Mouse (Mus musculus) stomach, embryonic 14.5 days (tissue): ENCODE measurements at regions not wholly inside any gene's neighbourhood (a gene's known extent, or its start where the extent isn't known, plus 50 kb on each side); places are given as distances from the start of the nearest gene placed in this dataset.

Experiments used
- ATAC-seq: fragments of 200-750 bp; cut with Nextera tagmentation; 2 replicates; pipeline ENCODE4 v1.8.0; 2017; ENCODE audit warnings: low read depth, moderate TSS enrichment; ENCODE audit not compliant: insufficient number of reproducible peaks, insufficient read depth, low FRiP score
- H3K27ac ChIP-seq: fragments of 300-500 bp; sonication (generic); 2 replicates; pipeline ENCODE4 v1.5.1; 2014; ENCODE audit warnings: mild to moderate bottlenecking, low read length, moderate library complexity, mixed read lengths
- H3K27me3 ChIP-seq: fragments of 300-500 bp; sonication (generic); 2 replicates; pipeline ENCODE4 v1.6.1; 2014; ENCODE audit warnings: low read length, control low read depth, mixed read lengths; ENCODE audit not compliant: control insufficient read depth, insufficient read depth
- H3K36me3 ChIP-seq: fragments of 300-500 bp; sonication (generic); 2 replicates; pipeline ENCODE4 v1.6.1; 2014; ENCODE audit warnings: mild to moderate bottlenecking, control low read depth, low read length, moderate library complexity, mixed read lengths; ENCODE audit not compliant: control insufficient read depth, insufficient read depth
- H3K4me1 ChIP-seq: fragments of 300-500 bp; sonication (generic); 2 replicates; pipeline ENCODE4 v1.6.1; 2014; ENCODE audit warnings: low read length, control low read depth, mixed read lengths; ENCODE audit not compliant: control insufficient read depth, insufficient read depth
- H3K4me2 ChIP-seq: fragments of 300-500 bp; sonication (generic); replicated peaks from 2 replicates; pipeline ENCODE4 v1.6.1; 2014; ENCODE audit warnings: low read depth, low read length, control low read depth
- H3K4me3 ChIP-seq: fragments of 300-500 bp; sonication (generic); 2 replicates; pipeline ENCODE4 v1.5.1; 2014; ENCODE audit warnings: low read depth, low read length, control low read depth
- H3K9ac ChIP-seq: fragments of 300-500 bp; sonication (generic); replicated peaks from 2 replicates; pipeline ENCODE4 v1.6.1; 2014; ENCODE audit warnings: low read depth, mild to moderate bottlenecking, control low read depth, low read length, moderate library complexity, mixed read lengths
- H3K9me3 ChIP-seq: fragments of 300-500 bp; sonication (generic); 2 replicates; pipeline ENCODE4 v1.6.1; 2016; ENCODE audit warnings: low read depth, low read length, control low read depth; ENCODE audit not compliant: control insufficient read depth
- WGBS: fragments of 180-500 bp; shearing (Covaris S2); extraction: QIAGEN DNeasy Blood & Tissue Kit; methylation state at CpG from one replicate; pipeline ENCODE4 v1.1.7; 2014; 5-methylcytosine and 5-hydroxymethylcytosine counted together

DNA sequence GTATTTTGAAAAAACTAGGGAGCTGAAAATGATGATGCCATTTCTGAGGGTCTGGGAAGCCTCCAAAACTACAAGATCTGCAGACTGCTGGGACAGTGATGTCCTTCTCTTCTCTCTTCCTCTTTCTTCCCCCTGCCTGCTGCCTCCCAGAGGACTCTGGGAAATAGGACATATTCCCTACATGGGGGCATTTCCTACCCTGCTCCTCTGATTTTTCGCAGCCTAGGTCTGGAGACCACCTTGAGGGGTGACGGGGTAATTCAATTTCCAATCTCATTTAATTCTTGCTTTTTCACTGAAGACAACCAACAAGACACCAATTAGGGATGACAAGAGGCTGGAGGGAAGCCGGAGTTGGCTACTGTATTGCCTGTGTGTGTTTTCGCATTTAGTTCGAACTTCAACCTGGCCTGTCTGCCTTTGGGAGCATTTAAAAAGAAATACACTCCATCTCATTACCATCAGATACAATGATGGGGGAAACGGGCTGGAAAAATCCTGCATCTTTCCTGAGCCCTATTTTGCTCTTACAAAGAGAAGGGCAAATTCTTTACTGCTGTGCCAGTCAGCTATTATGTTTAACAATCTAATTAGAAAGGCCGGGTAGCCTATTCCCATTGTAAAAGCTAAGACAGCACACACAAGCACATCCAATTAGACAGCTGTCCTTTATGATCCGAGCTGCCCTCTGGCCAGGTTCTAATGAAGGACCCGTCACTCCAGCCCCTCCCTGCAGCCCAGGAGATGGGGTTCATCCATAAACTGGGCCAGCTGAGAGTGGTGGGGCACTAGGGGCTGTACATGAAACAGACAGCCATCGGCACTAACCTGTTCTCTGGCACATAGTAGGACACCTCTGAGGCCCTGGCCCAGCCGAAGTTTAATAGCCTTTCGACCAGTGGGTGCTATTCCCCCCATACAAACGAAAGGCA is 505.0 kb downstream of the 1700129C05Rik start:
- no peak overlapping the region for H3K4me3 ChIP-seq
- H3K4me1 ChIP-seq = no peaks in the 10 kb centered on the region
- no peaks in the 10 kb centered on the region for H3K27me3 ChIP-seq
- H3K36me3 ChIP-seq = no peaks in the 10 kb centered on the region
- no peak for ATAC-seq
- H3K4me2 ChIP-seq = no peak overlapping the region
- no peak overlapping the region for H3K27ac ChIP-seq
- WGBS = 79% methylated on average over 13 of the region's 13 CpGs
- H3K9me3 ChIP-seq = no peaks in the 10 kb centered on the region
- H3K9ac ChIP-seq = no peak overlapping the region

DNA sequence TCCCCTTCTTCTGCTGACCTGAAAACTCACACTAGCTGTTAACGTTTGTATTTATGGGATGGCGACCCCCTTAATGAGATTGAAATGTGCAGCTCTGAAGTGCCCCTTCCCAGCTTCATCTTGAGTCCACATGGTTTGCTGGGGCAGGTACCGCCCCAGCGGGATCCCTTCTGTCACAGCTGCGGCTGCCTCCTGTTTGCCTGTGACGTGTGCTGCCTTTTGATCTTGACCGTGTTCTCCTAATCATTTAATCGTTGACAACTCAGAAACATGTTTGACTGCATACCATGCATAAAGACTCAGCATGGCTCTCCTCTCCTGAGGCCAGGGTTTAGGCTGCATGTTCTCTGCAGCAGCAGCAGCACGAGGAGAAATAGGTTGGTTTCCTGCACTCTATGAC is 511.5 kb downstream of the 1700129C05Rik start:
- H3K9me3 ChIP-seq = no peaks in the 10 kb centered on the region
- H3K4me1 ChIP-seq = no peaks in the 10 kb centered on the region
- H3K4me3 ChIP-seq = no peak overlapping the region
- no peak overlapping the region for H3K9ac ChIP-seq
- H3K4me2 ChIP-seq = no peak overlapping the region
- H3K27me3 ChIP-seq = no peaks in the 10 kb centered on the region
- no peaks in the 10 kb centered on the region for H3K36me3 ChIP-seq
- no peak overlapping the region for H3K27ac ChIP-seq
- 37% methylated on average over 9 of the region's 9 CpGs for WGBS
- peak; percentile 74 for ATAC-seq

DNA sequence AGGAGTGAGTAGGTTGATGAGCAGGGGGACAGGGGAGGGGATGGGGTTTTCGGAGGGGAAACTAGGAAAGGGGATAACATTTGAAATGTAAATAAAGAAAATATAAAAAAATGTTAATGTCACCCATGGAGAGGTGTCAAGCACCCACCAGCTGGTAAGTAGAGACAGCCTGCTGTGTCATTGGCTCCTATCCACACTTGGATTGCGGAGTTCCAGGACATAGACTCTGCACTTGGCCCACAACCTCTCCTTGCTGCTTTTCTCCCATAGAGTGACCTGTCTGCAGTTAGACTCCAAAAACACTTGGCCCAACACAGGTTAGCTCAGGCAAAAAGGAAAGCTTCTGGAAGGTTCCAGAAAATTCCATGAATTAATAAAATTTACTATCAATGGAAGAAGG is 514.4 kb downstream of the 1700129C05Rik start:
- WGBS = 96% methylated on average over 2 of the region's 2 CpGs
- H3K9me3 ChIP-seq = no peaks in the 10 kb centered on the region

DNA sequence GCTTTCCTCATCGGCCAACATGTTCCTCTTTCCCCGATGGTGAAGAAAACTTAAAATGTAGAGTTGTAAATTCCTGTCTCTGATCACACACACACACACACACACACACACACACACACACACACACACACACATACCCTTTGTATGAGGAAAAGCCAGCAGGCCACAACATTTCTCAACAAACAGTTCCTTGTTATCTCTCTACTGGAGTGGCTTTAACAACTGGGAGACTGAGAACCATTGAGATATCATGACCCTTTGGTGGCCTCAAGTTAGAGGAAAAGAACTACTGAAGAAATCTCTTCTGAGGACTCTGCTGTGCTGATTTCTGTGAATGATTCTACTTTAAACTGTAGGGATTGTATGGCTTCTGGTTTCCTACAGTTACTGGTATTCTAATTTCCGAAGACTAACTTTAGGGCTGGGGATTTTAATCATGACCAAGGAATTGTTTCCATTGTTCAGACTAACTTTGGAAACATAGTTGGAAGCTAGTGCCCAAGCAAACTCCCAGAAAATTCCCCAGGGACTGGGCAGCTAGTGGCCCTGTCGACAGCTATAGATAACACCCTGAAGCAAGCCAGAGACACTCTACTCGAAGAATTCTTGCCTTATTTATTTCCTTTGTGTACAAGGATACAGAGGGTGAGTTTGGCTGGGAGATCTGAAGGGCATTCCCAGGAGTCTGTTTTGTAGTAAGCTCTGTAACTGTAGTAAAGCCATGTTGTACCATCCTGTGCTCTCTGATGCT is 516.0 kb downstream of the 1700129C05Rik start:
- WGBS = 56% methylated on average over 5 of the region's 5 CpGs
- ATAC-seq = no peak
- no peaks in the 10 kb centered on the region for H3K36me3 ChIP-seq
- no peak overlapping the region for H3K4me2 ChIP-seq
- H3K4me3 ChIP-seq = no peak overlapping the region
- no peaks in the 10 kb centered on the region for H3K27me3 ChIP-seq
- H3K9me3 ChIP-seq = no peaks in the 10 kb centered on the region
- no peaks in the 10 kb centered on the region for H3K4me1 ChIP-seq
- H3K9ac ChIP-seq = no peak overlapping the region
- no peak overlapping the region for H3K27ac ChIP-seq

More for the DNA sequence above, 514.4 kb downstream of the 1700129C05Rik start:
- H3K36me3 ChIP-seq = no peaks in the 10 kb centered on the region
- no peak overlapping the region for H3K27ac ChIP-seq
- no peak overlapping the region for H3K4me3 ChIP-seq
- no peaks in the 10 kb centered on the region for H3K4me1 ChIP-seq
- no peak overlapping the region for H3K9ac ChIP-seq
- no peaks in the 10 kb centered on the region for H3K27me3 ChIP-seq
- H3K4me2 ChIP-seq = no peak overlapping the region
- no peak for ATAC-seq

DNA sequence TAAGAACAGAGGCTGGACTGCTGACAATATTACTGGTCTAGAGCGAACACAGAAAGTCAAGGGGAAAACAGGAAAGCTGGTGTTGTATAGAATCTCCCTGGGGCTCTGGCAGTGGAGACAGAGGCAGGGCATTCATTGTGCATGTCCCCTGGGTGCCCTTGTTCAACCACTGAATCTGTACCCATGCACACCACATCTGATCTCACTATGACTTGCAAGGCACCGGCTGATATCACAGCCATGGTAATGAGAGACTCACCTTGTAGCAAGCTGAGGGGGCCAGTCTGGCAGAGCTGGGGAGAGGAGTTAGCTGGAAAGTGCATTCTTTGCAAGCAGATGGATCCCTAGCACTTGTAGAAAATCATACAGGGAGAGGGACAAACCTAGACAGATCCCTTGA is 522.5 kb downstream of the 1700129C05Rik start:
- no peaks in the 10 kb centered on the region for H3K36me3 ChIP-seq
- no peaks in the 10 kb centered on the region for H3K9me3 ChIP-seq
- 0 out of 2 replicates have a peak, but pooled peaks cover 6% of the 10 kb centered on the region for H3K4me1 ChIP-seq
- no peak overlapping the region for H3K9ac ChIP-seq
- no peak overlapping the region for H3K4me2 ChIP-seq
- no peak overlapping the region for H3K27ac ChIP-seq
- WGBS = 83% methylated on average over 2 of the region's 2 CpGs
- ATAC-seq = no peak
- H3K27me3 ChIP-seq = no peaks in the 10 kb centered on the region
- H3K4me3 ChIP-seq = no peak overlapping the region

DNA sequence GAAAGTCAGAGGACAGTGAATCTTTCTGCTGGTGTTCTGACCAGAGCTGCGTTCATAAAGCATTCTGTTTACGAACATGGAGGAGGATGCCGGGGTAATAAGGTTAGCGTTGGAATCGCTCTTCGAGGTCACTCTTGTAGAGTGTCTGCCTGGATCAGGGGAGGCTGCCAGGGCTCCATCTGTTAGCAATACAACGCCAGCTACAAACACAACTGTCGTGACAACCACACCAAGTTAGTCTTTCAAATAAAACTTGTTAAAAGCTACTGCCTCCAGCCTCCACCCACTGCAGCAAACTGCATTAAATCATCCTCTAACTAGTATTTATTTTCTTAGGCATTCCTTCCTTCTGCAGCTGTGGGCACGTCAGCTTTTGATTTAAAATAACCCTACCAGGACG is 525.0 kb downstream of the 1700129C05Rik start:
- Histone ChIP-seq H3K9me3 (no peaks in the 10 kb centered on the region), H3K9ac (no peak overlapping the region), H3K27ac (no peak overlapping the region), H3K4me3 (no peak overlapping the region), H3K4me1 (0 out of 2 replicates have a peak, but pooled peaks cover 6% of the 10 kb centered on the region), H3K4me2 (no peak overlapping the region), H3K36me3 (no peaks in the 10 kb centered on the region), H3K27me3 (no peaks in the 10 kb centered on the region)
- no peak for ATAC-seq
- WGBS = 37% methylated on average over 10 of the region's 10 CpGs

DNA sequence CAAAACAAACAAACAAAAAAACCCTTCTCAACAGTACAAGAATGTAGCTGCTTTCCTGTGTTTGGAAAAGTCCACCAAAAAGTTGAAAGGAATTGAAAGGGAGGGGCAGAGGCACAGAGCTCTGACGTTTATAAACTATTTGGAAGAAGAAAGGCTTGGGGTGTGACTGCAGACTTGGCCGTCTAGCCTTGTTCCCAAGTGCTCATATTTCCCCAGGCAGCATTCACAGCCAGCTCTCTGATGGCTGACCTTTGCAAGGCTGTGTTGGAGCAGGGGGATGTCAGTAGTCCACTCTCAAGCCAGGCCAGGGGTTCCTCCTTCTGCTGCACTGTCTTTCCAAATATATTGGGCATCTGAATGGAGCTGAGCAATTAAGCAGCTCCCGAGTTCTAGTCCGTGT is 534.5 kb downstream of the 1700129C05Rik start:
- Histone ChIP-seq H3K27ac (no peak overlapping the region), H3K36me3 (no peaks in the 10 kb centered on the region), H3K4me2 (no peak overlapping the region), H3K4me3 (no peak overlapping the region), H3K4me1 (no peaks in the 10 kb centered on the region), H3K9me3 (no peaks in the 10 kb centered on the region), H3K9ac (no peak overlapping the region), H3K27me3 (no peaks in the 10 kb centered on the region)
- 45% methylated on average over 4 of the region's 4 CpGs for WGBS
- ATAC-seq = no peak

DNA sequence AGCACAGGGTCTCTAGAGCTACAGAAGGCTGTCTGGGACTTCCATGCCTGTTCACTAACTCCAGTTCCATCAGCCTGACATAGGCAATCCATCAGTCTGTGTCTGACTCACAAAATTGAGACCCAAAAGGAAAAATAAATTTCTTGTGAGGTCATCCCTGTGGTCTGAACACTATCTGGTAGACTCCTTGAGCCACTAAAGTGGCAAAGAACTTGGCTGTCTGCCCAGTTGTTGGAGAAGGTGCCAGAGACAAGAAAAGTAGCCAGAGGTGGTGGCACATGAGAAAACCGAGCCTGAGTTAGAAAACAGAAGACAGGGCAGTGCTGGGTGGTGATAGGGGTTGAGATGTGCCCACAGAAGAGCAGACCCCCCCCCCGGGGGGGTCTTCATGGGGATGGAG is 535.0 kb downstream of the 1700129C05Rik start:
- Histone ChIP-seq H3K4me1 (no peaks in the 10 kb centered on the region), H3K27ac (no peak overlapping the region), H3K27me3 (no peaks in the 10 kb centered on the region), H3K4me3 (no peak overlapping the region), H3K9ac (no peak overlapping the region), H3K36me3 (no peaks in the 10 kb centered on the region), H3K9me3 (no peaks in the 10 kb centered on the region), H3K4me2 (no peak overlapping the region)
- ATAC-seq = no peak
- 58% methylated on average over 2 of the region's 2 CpGs for WGBS
